Mouse (Mus musculus): ENCODE data around the gene H2-Aa. TPM values are rescaled to one million over a fixed set of nuclear protein-coding genes. Genes with fewer than 3 reads are reported as not detected.

H2-Aa gene
- polyA plus RNA-seq, 1 experiment from 2014 or later = 2.9 TPM

DNA sequence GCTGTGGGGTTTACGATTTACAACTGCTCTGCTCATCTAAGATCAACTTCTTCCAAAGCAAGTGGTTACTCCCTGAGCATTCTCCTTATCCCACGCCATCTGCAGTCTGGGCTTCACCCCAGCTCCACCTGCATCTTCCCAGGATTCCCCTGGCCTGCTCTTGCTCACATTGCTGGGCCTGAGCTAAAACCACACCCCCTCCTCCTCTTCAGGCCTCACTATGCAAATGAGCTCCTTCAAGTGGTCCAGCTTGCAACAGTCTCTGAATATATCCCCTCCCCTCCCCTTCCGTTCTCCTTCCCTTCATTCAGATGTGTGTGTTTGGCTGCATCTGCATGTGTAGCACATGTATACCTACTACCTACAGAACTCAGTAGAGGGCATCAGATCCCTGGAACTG, 11.7 kb upstream of the H2-Aa start:
- Histone ChIP-seq H3K4me1 (peaks cover 5% of the 10 kb centered on the region; the same call in 1 of the 2 replicates), H3K36me3 (no peaks in the 10 kb centered on the region), H3K9me3 (no peaks in the 10 kb centered on the region), H3K27me3 (no peaks in the 10 kb centered on the region), H3K4me3 (no peak overlapping the region), H3K27ac (no peak overlapping the region), H3K9ac (no peak overlapping the region), H3K4me2 (no peak overlapping the region)
- WGBS = 58% methylated on average over 3 of the region's 3 CpGs
- no peak for ATAC-seq (ENCODE audit: insufficient number of reproducible peaks, low FRiP score, low TSS enrichment, low read depth)

DNA sequence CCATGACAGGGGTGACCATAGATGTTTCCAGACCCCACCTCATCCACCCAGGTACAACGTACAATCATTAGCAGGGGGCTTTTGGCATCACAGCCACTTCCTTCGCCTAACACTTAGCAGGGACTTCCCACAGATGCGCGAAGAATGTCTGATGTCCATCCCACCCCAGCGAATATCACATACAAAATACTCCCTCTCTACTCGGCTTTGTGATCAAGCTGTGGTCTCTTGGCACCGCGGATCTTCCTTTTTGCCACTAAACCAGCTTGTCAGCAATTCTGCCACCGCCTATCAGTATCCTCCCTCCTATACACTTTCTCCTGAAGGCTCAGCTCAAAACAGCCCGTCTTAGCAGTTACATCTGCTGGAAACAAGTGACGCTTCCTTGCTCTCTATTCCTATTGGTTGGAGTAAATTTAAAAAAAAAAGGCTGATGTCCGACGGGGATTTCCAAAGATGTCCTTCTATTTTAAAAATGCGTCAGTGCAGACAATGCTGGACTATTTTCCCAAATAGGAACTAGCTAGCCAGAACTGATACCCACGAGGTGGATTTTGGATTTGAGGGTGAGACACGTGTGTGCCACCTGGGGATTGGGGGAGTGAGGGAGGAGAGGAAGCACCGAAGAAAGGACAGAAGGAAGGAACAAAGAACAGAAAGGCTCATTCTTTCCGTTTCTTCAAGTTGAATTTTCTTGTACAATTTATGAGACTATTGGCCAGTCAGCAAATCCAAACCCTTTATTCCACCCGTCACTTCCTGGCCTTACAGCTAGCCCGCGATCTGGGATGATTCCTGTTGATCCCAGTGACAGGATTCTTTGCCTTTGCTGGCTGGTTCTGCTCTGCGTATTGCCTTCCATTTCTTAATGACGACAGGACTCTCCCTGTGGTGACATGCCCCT, 8.5 kb upstream of the H2-Aa start:
- WGBS = 23% methylated on average over 23 of the region's 23 CpGs
- Histone ChIP-seq H3K4me3 (peak overlapping the region; percentile 35), H3K36me3 (no peaks in the 10 kb centered on the region), H3K4me2 (peak overlapping the region; percentile 55), H3K9ac (no peak overlapping the region), H3K27me3 (no peaks in the 10 kb centered on the region), H3K4me1 (peaks cover 5% of the 10 kb centered on the region; the same call in 1 of the 2 replicates), H3K9me3 (no peaks in the 10 kb centered on the region), H3K27ac (no peak overlapping the region)
- ATAC-seq (ENCODE audit: insufficient number of reproducible peaks, low FRiP score, low TSS enrichment, low read depth) = no peak

DNA sequence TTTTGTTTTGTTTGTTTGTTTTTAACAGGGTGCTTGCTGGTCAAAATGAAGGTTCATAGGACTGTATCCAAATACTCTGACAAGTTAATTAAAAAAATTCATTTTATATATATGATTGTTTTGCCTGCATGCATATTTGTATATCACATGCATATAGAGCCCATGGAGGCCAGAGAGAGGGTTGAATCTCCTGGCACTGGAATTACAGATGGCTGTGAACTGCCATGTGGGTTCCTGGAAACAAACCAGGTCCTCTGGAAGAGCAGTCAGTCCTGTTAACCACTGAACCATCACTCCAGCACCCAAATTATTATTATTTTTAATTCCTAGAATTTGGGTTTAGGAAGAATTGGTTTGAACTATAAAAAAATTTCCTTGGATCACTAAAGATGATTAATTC, 7.7 kb upstream of the H2-Aa start:
- Histone ChIP-seq H3K9ac (no peak overlapping the region), H3K4me1 (peaks cover 5% of the 10 kb centered on the region; the same call in 1 of the 2 replicates), H3K27ac (no peak overlapping the region), H3K36me3 (no peaks in the 10 kb centered on the region), H3K4me3 (no peak overlapping the region), H3K27me3 (no peaks in the 10 kb centered on the region), H3K4me2 (no peak overlapping the region), H3K9me3 (no peaks in the 10 kb centered on the region)
- ATAC-seq (ENCODE audit: insufficient number of reproducible peaks, low FRiP score, low TSS enrichment, low read depth) = no peak

DNA sequence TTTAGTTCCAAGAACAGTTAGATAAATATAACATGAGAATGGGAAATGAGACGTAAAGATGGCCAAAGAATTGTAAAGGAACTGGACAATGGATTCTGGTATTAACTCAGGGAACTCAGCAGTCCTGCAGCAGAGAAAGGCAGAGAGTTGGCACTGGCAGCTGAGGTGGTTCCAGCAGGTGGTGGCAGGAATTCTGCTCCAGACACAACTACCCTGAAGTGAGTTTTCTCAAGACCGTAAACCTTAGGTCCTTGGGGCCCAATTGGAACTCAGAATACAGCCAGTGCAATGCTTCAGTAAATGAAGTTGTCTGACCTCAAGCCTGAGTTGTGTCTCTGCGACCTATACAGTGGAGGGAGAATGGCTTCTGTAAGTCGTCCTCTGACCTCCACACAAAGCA, 6.6 kb upstream of the H2-Aa start:
- Histone ChIP-seq H3K9me3 (no peaks in the 10 kb centered on the region), H3K4me1 (peaks cover 5% of the 10 kb centered on the region; the same call in 1 of the 2 replicates), H3K27ac (no peak overlapping the region), H3K9ac (no peak overlapping the region), H3K4me3 (no peak overlapping the region), H3K36me3 (no peaks in the 10 kb centered on the region), H3K4me2 (no peak overlapping the region), H3K27me3 (no peaks in the 10 kb centered on the region)
- WGBS = 68% methylated on average over 4 of the region's 4 CpGs
- ATAC-seq (ENCODE audit: insufficient number of reproducible peaks, low FRiP score, low TSS enrichment, low read depth) = no peak

DNA sequence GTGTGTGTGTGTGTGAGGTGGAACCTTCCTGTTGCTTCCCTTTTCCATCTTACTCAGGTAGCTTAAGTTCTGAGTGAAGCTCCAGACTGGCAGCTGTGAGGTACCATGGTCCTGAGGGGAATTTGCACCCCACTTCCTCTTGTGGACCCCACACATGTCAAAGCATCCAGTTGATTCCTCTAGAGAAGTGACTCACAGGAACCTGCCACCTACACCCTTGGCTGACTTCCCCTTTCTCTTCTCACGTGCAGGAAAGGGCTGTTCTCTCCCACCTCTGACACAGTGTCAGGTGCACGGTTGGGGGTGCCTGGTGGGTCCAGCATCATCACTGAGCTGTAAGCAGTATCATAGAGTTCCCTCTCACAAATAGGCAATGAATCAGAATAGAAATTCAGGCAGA, 5.9 kb upstream of the H2-Aa start:
- H3K9me3 ChIP-seq = no peaks in the 10 kb centered on the region
- 55% methylated on average over 2 of the region's 2 CpGs for WGBS
- H3K4me1 ChIP-seq = peaks cover 5% of the 10 kb centered on the region; the same call in 1 of the 2 replicates
- H3K27me3 ChIP-seq = no peaks in the 10 kb centered on the region
- no peak overlapping the region for H3K4me2 ChIP-seq
- no peak for ATAC-seq (ENCODE audit: insufficient number of reproducible peaks, low FRiP score, low TSS enrichment, low read depth)
- H3K4me3 ChIP-seq = no peak overlapping the region
- H3K36me3 ChIP-seq = no peaks in the 10 kb centered on the region
- no peak overlapping the region for H3K27ac ChIP-seq
- no peak overlapping the region for H3K9ac ChIP-seq

DNA sequence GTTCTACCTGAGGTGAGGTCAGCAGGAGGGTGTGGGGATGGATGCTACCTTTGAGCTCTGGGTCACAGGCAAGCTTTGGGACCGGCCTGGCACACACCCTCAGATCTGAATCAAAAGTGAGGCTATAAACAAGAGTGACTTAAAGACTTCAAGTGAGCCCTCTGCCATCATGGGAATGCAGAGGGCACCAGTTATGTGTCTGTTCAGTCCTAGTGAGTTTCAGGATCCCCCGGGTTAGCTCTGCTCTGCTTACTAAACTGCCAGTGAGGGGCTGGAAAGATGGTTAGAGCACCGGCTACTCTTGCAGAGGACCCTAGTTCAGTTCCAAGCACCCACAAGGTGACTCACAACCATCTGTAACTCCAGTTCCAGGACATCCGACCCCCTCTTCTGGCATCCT, 4.9 kb upstream of the H2-Aa start:
- Histone ChIP-seq H3K27ac (no peak overlapping the region), H3K36me3 (no peaks in the 10 kb centered on the region), H3K9me3 (no peaks in the 10 kb centered on the region), H3K4me2 (no peak overlapping the region), H3K4me1 (peaks cover 5% of the 10 kb centered on the region; the same call in 1 of the 2 replicates), H3K4me3 (no peak overlapping the region), H3K9ac (no peak overlapping the region), H3K27me3 (no peaks in the 10 kb centered on the region)
- 94% methylated on average over 4 of the region's 4 CpGs for WGBS
- no peak for ATAC-seq (ENCODE audit: insufficient number of reproducible peaks, low FRiP score, low TSS enrichment, low read depth)

DNA sequence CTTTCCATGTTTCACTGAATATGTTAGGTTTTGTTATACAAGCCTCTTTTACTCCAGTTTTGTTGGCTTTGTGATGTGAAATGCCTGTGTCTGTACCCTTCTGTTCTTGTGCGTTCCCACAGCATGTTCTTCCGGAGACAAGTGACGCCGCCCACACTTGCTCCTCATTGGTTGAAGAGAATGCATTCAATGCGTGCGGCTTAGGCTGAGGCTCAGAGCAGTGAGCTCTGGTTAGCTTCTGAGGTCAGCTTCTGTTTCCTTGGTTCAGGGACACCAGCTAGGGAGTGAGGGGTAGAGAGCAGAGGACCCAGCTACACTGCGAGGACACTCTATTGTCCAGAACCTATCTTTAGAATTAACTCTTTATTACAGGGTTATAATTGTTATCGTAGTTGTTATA, 4.0 kb upstream of the H2-Aa start:
- H3K9ac ChIP-seq = no peak overlapping the region
- no peak overlapping the region for H3K4me2 ChIP-seq
- H3K36me3 ChIP-seq = no peaks in the 10 kb centered on the region
- no peak overlapping the region for H3K4me3 ChIP-seq
- H3K27ac ChIP-seq = no peak overlapping the region
- H3K4me1 ChIP-seq = peaks cover 5% of the 10 kb centered on the region; the same call in 1 of the 2 replicates
- no peaks in the 10 kb centered on the region for H3K27me3 ChIP-seq
- WGBS = 15% methylated on average over 8 of the region's 8 CpGs
- no peaks in the 10 kb centered on the region for H3K9me3 ChIP-seq
- ATAC-seq (ENCODE audit: insufficient number of reproducible peaks, low FRiP score, low TSS enrichment, low read depth) = no peak; the same call in 1 of the 2 replicates

DNA sequence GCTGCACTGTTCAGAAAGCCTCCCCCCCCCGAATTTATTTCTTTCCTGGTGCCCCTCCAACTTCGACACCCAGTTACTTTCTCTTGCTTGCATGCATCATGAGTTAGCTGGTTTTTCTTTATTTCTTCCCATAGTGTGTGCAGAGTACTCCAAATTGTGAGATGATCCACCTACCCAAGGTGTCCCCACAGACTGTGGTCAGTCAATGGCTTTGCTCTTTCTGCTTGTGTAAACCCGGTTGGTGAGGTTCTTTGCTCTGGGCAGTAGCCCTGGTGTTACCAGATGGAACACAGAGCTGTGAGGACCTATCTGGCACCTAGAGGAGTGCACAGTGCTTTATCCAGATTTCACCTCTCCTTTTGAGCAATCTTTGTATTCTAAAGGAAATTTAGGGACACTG, 508 bp upstream of the H2-Aa start:
- ATAC-seq (ENCODE audit: insufficient number of reproducible peaks, low FRiP score, low TSS enrichment, low read depth) = no peak
- 67% methylated on average over 3 of the region's 3 CpGs for WGBS
- H3K4me3 ChIP-seq = no peak overlapping the region
- no peak overlapping the region for H3K9ac ChIP-seq
- no peak overlapping the region for H3K4me2 ChIP-seq
- H3K9me3 ChIP-seq = no peaks in the 10 kb centered on the region
- no peaks in the 10 kb centered on the region for H3K36me3 ChIP-seq
- no peaks in the 10 kb centered on the region for H3K27me3 ChIP-seq
- no peaks in the 10 kb centered on the region for H3K4me1 ChIP-seq
- no peak overlapping the region for H3K27ac ChIP-seq

DNA sequence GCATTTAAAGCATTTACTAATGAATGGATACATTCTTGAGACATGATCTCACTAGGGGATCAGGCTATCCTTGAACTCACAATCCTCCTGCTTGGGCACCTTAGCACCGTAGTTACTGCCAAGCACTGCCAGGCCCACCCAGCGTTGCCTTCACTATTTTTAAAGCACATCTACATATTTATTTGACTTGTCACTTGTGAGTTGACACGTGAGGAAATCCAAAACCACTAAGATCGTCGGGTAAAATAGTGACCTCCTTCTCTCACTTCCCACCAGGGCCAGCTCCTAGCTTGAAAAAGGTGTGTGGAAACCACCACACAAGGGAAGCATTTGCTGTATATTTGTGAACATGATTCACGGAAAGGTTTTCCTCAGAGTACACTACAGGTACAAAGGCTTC, 624 bp downstream of the H2-Aa start:
- no peak for ATAC-seq (ENCODE audit: insufficient number of reproducible peaks, low FRiP score, low TSS enrichment, low read depth)
- no peak overlapping the region for H3K9ac ChIP-seq
- 64% methylated on average over 6 of the region's 6 CpGs for WGBS

DNA sequence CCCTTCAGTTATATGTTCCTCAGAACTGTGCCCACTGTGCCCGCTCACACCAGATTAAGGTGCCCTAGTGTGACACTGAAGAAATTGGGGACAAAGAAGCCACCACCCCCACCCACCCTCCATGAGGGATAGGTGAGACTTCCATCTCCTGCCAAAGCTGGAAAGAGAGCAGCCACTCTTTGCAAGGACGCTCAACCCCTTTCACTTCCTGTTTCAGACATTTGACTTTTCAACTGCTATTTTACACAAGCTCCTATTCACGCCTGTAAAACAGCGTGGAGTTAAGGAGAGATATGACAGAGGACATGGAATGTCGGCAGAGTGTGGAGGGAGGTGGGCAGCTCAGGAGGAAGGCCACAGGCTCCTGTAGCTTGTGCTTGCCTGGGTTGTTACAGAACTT, 1.1 kb downstream of the H2-Aa start:
- no peak for ATAC-seq (ENCODE audit: insufficient number of reproducible peaks, low FRiP score, low TSS enrichment, low read depth)
- Histone ChIP-seq H3K4me2 (no peak overlapping the region), H3K4me1 (no peaks in the 10 kb centered on the region), H3K27me3 (no peaks in the 10 kb centered on the region), H3K27ac (no peak overlapping the region), H3K9ac (no peak overlapping the region), H3K36me3 (no peaks in the 10 kb centered on the region), H3K9me3 (no peaks in the 10 kb centered on the region), H3K4me3 (no peak overlapping the region)
- WGBS = 72% methylated on average over 5 of the region's 5 CpGs

More for the DNA sequence above, 624 bp downstream of the H2-Aa start:
- no peaks in the 10 kb centered on the region for H3K4me1 ChIP-seq
- H3K27me3 ChIP-seq = no peaks in the 10 kb centered on the region
- no peak overlapping the region for H3K4me3 ChIP-seq
- no peaks in the 10 kb centered on the region for H3K9me3 ChIP-seq
- no peaks in the 10 kb centered on the region for H3K36me3 ChIP-seq
- no peak overlapping the region for H3K27ac ChIP-seq
- H3K4me2 ChIP-seq = no peak overlapping the region

DNA sequence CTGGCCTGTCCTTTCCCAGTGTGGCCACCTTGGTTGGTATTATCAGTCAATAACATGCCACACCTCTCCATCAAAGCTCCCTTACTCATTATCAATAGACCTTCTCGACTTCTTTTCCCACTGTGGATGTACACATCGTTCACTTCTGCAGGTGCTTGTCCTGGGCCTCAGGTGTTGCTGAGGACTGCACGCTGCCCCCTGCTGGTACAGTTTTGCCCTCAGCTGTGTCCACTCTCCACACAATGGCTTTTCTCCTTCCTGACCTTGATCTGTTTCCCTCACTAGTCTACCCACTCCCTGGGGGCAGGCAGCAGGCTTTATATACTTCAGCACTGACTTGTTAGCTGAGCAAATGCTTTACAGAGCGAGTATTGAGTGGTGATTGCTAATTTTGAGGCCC, 1.8 kb downstream of the H2-Aa start:
- Histone ChIP-seq H3K36me3 (no peaks in the 10 kb centered on the region), H3K9me3 (no peaks in the 10 kb centered on the region), H3K4me2 (no peak overlapping the region), H3K27me3 (0 out of 2 replicates have a peak, but pooled peaks cover 4% of the 10 kb centered on the region), H3K4me3 (no peak overlapping the region), H3K27ac (no peak overlapping the region), H3K9ac (no peak overlapping the region), H3K4me1 (no peaks in the 10 kb centered on the region)
- 30% methylated on average over 4 of the region's 4 CpGs for WGBS
- ATAC-seq (ENCODE audit: insufficient number of reproducible peaks, low FRiP score, low TSS enrichment, low read depth) = no peak

DNA sequence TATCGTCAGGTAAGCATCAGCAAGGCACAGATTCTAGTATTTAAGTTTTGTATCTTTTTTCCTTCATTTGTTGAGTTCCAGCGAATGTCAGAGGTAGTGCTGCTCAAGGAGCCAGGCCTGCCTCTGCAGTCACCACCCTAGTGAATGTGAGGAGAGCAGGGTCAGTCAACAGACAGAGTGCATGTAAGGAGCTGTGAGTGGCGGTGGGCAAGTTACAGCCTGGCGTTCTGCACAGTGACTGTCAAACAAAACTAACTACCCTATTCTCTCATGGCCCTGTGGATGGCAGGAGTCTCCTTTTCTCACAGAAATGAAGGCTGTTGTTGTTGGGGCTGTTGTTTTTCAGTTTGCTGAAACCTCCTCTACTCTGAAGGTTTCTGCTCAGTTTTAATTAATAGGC, 2.3 kb downstream of the H2-Aa start:
- Histone ChIP-seq H3K9ac (no peak overlapping the region), H3K27ac (no peak overlapping the region), H3K36me3 (no peaks in the 10 kb centered on the region), H3K4me2 (no peak overlapping the region), H3K27me3 (0 out of 2 replicates have a peak, but pooled peaks cover 4% of the 10 kb centered on the region), H3K4me3 (no peak overlapping the region), H3K9me3 (no peaks in the 10 kb centered on the region), H3K4me1 (no peaks in the 10 kb centered on the region)
- no peak for ATAC-seq (ENCODE audit: insufficient number of reproducible peaks, low FRiP score, low TSS enrichment, low read depth)
- 72% methylated on average over 4 of the region's 4 CpGs for WGBS

Data from limb, embryonic 15.5 days (tissue).